ENCODE assay signal across 16 mouse cellular contexts in the genomic region with DNA sequence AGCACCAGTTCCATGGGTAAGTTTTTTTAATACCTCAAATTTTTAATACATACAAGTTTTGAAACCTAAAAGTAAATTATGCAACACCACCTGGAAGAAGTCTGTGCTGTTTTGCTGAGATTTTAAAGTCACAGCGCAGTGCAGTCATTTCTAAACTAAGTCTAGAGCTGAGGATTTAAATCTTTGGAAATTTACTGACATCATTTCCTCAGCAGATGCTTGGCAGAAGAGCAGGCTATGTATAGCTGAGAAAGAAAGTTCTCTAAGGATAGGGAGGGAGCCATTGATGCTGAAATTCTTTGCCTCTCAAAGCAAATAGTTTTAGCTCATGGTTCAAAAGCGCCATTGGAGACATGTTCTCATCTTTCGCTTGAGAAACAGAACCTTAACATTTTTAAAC.
"Had no signal": no experiment of that assay in that cellular context is flagged by ENCODE, and none has a peak within 500 bp of the region (broad histone marks: within the 10 kb centered on the region; RNA-seq: fewer than 3 reads in every experiment).

No protein-coding gene starts in this region.

- H3K36me3 ChIP-seq: limb, embryonic 13.5 days; liver, embryonic 15.5 days; midbrain, embryonic 10.5 days; neural tube, embryonic 15.5 days; stomach, embryonic 15.5 days had no signal

- H3K4me3 ChIP-seq: limb, embryonic 13.5 days; liver, embryonic 15.5 days; midbrain, embryonic 10.5 days; myocyte; neural tube, embryonic 15.5 days; stomach, embryonic 15.5 days had no signal

- ATAC-seq: lung, postnatal 0 days had no signal

- H3K27me3 ChIP-seq: limb, embryonic 13.5 days; liver, embryonic 15.5 days; neural tube, embryonic 15.5 days; stomach, embryonic 15.5 days had no signal

- H3K4me2 ChIP-seq: limb, embryonic 13.5 days; liver, embryonic 11.5 days; liver, embryonic 15.5 days; neural tube, embryonic 15.5 days; stomach, embryonic 15.5 days had no signal

- H3K9ac ChIP-seq: limb, embryonic 13.5 days; liver, embryonic 15.5 days; neural tube, embryonic 15.5 days; stomach, embryonic 15.5 days had no signal

- H3K27ac ChIP-seq: kidney, postnatal 0 days; limb, embryonic 13.5 days; liver, embryonic 15.5 days; midbrain, embryonic 10.5 days; neural tube, embryonic 15.5 days; stomach, embryonic 15.5 days had no signal

- DNase-seq: kidney, adult 11 months; kidney, adult 9 months; kidney, postnatal 36 days; lung, adult 2 months; lung, postnatal 4 days; midbrain, embryonic 14.5 days; thymus, postnatal 36 days had no signal

- H3K4me1 ChIP-seq: limb, embryonic 13.5 days; liver, embryonic 15.5 days; midbrain, embryonic 10.5 days; neural tube, embryonic 15.5 days; stomach, embryonic 15.5 days had no signal

- H3K9me3 ChIP-seq: limb, embryonic 13.5 days; liver, embryonic 15.5 days; midbrain, embryonic 10.5 days; neural tube, embryonic 15.5 days; stomach, embryonic 15.5 days had no signal
